Mouse (Mus musculus) olfactory bulb, adult 2 months (tissue): Measurements from ENCODE around the gene Ccr9.

Experiments used
- CTCF ChIP-seq: fragments of 200-500 bp; IDR thresholded peaks from 2 replicates; pipeline ENCODE4 v1.5.1; 2012; ENCODE audit warnings: low read depth, mild to moderate bottlenecking, low read length, moderate library complexity; ENCODE audit not compliant: insufficient read depth
- POLR2A ChIP-seq: fragments of 200-500 bp; IDR thresholded peaks from 2 replicates; pipeline ENCODE4 v1.6.1; 2012; ENCODE audit warnings: mild to moderate bottlenecking, low read depth, low read length, moderate library complexity; ENCODE audit not compliant: insufficient read depth

DNA sequence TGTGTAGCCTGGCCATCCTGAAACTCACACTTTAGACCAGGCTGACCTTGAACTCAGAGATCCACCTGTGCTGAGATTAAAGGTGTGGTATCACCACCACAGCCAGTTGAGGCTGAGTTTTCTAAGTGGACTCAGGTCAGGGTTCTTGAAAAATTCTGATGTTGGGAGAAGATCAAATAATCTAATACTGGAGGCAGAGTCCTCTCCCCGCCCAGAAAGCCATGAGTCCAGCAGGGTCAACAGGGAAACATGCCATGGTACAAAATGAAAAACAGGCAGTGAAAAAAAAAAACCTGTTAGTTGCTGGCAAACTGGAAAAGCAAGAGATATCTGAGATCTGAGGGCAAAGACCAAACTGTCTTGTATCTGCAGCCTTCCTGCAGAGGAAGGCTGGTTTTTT is 38.1 kb upstream of the Ccr9 start:
- no peak for TF ChIP-seq POLR2A
- no peak for TF ChIP-seq CTCF
